Mouse (Mus musculus): ENCODE results near the gene Gm14180. TPM values are rescaled to one million over a fixed set of nuclear protein-coding genes. Genes with fewer than 3 reads are reported as not detected.

Gm14180 gene
- polyA plus RNA-seq, 1 experiment from 2014 or later, result not detected

Other genes starting within 250 kb of the Gm14180 start
- gene Krt23, start 241.2 kb downstream of the Gm14180 start, polyA plus RNA-seq (2016; fragmentation: Nextera tagmentation; extraction: Ambion mirVana), result 0.74 and 0.75 TPM in 2 replicates
- not detected in 2 replicates for gene Krt39, start 213.0 kb downstream of the Gm14180 start, polyA plus RNA-seq (2016; fragmentation: Nextera tagmentation; extraction: Ambion mirVana)
- gene Krt40, start 191.1 kb downstream of the Gm14180 start, polyA plus RNA-seq (2016; fragmentation: Nextera tagmentation; extraction: Ambion mirVana), result not detected in 2 replicates
- not detected in 2 replicates for gene Krtap3-3, start 183.4 kb downstream of the Gm14180 start, polyA plus RNA-seq (2016; fragmentation: Nextera tagmentation; extraction: Ambion mirVana)
- not detected in 2 replicates for gene Krtap3-2, start 177.4 kb downstream of the Gm14180 start, polyA plus RNA-seq (2016; fragmentation: Nextera tagmentation; extraction: Ambion mirVana)
- gene Gm11939, start 174.8 kb downstream of the Gm14180 start, polyA plus RNA-seq (2016; fragmentation: Nextera tagmentation; extraction: Ambion mirVana), result not detected in 2 replicates
- not detected in 2 replicates for gene Krtap3-1, start 167.7 kb downstream of the Gm14180 start, polyA plus RNA-seq (2016; fragmentation: Nextera tagmentation; extraction: Ambion mirVana)
- gene Krtap1-5, start 153.3 kb downstream of the Gm14180 start, polyA plus RNA-seq (2016; fragmentation: Nextera tagmentation; extraction: Ambion mirVana), result not detected in 2 replicates
- not detected in 2 replicates for gene Krtap1-4, start 150.6 kb downstream of the Gm14180 start, polyA plus RNA-seq (2016; fragmentation: Nextera tagmentation; extraction: Ambion mirVana)
- gene Krtap1-3, start 143.0 kb downstream of the Gm14180 start, polyA plus RNA-seq (2016; fragmentation: Nextera tagmentation; extraction: Ambion mirVana), result not detected in 2 replicates
- not detected in 2 replicates for gene Krtap9-3, start 136.2 kb downstream of the Gm14180 start, polyA plus RNA-seq (2016; fragmentation: Nextera tagmentation; extraction: Ambion mirVana)
- gene Gm11938, start 131.0 kb downstream of the Gm14180 start, polyA plus RNA-seq (2016; fragmentation: Nextera tagmentation; extraction: Ambion mirVana), result not detected in 2 replicates
- gene Gm11937, start 124.1 kb downstream of the Gm14180 start, polyA plus RNA-seq (2016; fragmentation: Nextera tagmentation; extraction: Ambion mirVana), result not detected in 2 replicates
- gene Krtap2-4, start 119.4 kb downstream of the Gm14180 start, polyA plus RNA-seq (2016; fragmentation: Nextera tagmentation; extraction: Ambion mirVana), result not detected in 2 replicates
- not detected in 2 replicates for gene Gm11562, start 113.9 kb downstream of the Gm14180 start, polyA plus RNA-seq (2016; fragmentation: Nextera tagmentation; extraction: Ambion mirVana)
- gene Krtap4-1, start 106.1 kb downstream of the Gm14180 start, polyA plus RNA-seq (2016; fragmentation: Nextera tagmentation; extraction: Ambion mirVana), result not detected in 2 replicates
- not detected in 2 replicates for gene Krtap4-2, start 99.2 kb downstream of the Gm14180 start, polyA plus RNA-seq (2016; fragmentation: Nextera tagmentation; extraction: Ambion mirVana)
- gene Krtap4-7, start 90.2 kb downstream of the Gm14180 start, polyA plus RNA-seq (2016; fragmentation: Nextera tagmentation; extraction: Ambion mirVana), result not detected in 2 replicates
- not detected in 2 replicates for gene Gm11555, start 84.1 kb downstream of the Gm14180 start, polyA plus RNA-seq (2016; fragmentation: Nextera tagmentation; extraction: Ambion mirVana)
- not detected in 2 replicates for gene Gm11563, start 75.3 kb downstream of the Gm14180 start, polyA plus RNA-seq (2016; fragmentation: Nextera tagmentation; extraction: Ambion mirVana)
- gene Krtap4-6, start 68.3 kb downstream of the Gm14180 start, polyA plus RNA-seq (2016; fragmentation: Nextera tagmentation; extraction: Ambion mirVana), result not detected in 2 replicates
- not detected in 2 replicates for gene Gm14190, start 43.5 kb downstream of the Gm14180 start, polyA plus RNA-seq (2016; fragmentation: Nextera tagmentation; extraction: Ambion mirVana)
- not detected in 2 replicates for gene Gm11595, start 38.6 kb upstream of the Gm14180 start, polyA plus RNA-seq (2016; fragmentation: Nextera tagmentation; extraction: Ambion mirVana)
- gene Krtap4-8, start 46.4 kb upstream of the Gm14180 start, polyA plus RNA-seq (2016; fragmentation: Nextera tagmentation; extraction: Ambion mirVana), result not detected in 2 replicates
- not detected in 2 replicates for gene Krtap4-9, start 50.9 kb upstream of the Gm14180 start, polyA plus RNA-seq (2016; fragmentation: Nextera tagmentation; extraction: Ambion mirVana)
- not detected in 2 replicates for gene Gm11596, start 59.2 kb upstream of the Gm14180 start, polyA plus RNA-seq (2016; fragmentation: Nextera tagmentation; extraction: Ambion mirVana)
- not detected in 2 replicates for gene Gm11569, start 64.6 kb upstream of the Gm14180 start, polyA plus RNA-seq (2016; fragmentation: Nextera tagmentation; extraction: Ambion mirVana)
- gene Gm11554, start 70.2 kb upstream of the Gm14180 start, polyA plus RNA-seq (2016; fragmentation: Nextera tagmentation; extraction: Ambion mirVana), result not detected in 2 replicates
- gene Krtap4-13, start 75.6 kb upstream of the Gm14180 start, polyA plus RNA-seq (2016; fragmentation: Nextera tagmentation; extraction: Ambion mirVana), result not detected in 2 replicates
- gene Gm11564, start 81.4 kb upstream of the Gm14180 start, polyA plus RNA-seq (2016; fragmentation: Nextera tagmentation; extraction: Ambion mirVana), result not detected in 2 replicates
- not detected in 2 replicates for gene 2300003K06Rik, start 103.8 kb upstream of the Gm14180 start, polyA plus RNA-seq (2016; fragmentation: Nextera tagmentation; extraction: Ambion mirVana)
- gene Krtap4-16, start 117.3 kb upstream of the Gm14180 start, polyA plus RNA-seq (2016; fragmentation: Nextera tagmentation; extraction: Ambion mirVana), result not detected in 2 replicates
- not detected in 2 replicates for gene Gm11568, start 123.6 kb upstream of the Gm14180 start, polyA plus RNA-seq (2016; fragmentation: Nextera tagmentation; extraction: Ambion mirVana)
- not detected in 2 replicates for gene Gm11559, start 130.2 kb upstream of the Gm14180 start, polyA plus RNA-seq (2016; fragmentation: Nextera tagmentation; extraction: Ambion mirVana)
- not detected in 2 replicates for gene Krtap9-1, start 139.1 kb upstream of the Gm14180 start, polyA plus RNA-seq (2016; fragmentation: Nextera tagmentation; extraction: Ambion mirVana)
- gene Gm11567, start 144.9 kb upstream of the Gm14180 start, polyA plus RNA-seq (2016; fragmentation: Nextera tagmentation; extraction: Ambion mirVana), result not detected in 2 replicates
- gene Krtap31-1, start 173.6 kb upstream of the Gm14180 start, polyA plus RNA-seq (2016; fragmentation: Nextera tagmentation; extraction: Ambion mirVana), result not detected in 2 replicates
- not detected in 2 replicates for gene Gm11565, start 180.5 kb upstream of the Gm14180 start, polyA plus RNA-seq (2016; fragmentation: Nextera tagmentation; extraction: Ambion mirVana)
- gene Krtap31-2, start 202.0 kb upstream of the Gm14180 start, polyA plus RNA-seq (2016; fragmentation: Nextera tagmentation; extraction: Ambion mirVana), result not detected in 2 replicates
- not detected in 2 replicates for gene Krtap9-5, start 214.2 kb upstream of the Gm14180 start, polyA plus RNA-seq (2016; fragmentation: Nextera tagmentation; extraction: Ambion mirVana)
- not detected in 2 replicates for gene Krtap29-1, start 244.8 kb upstream of the Gm14180 start, polyA plus RNA-seq (2016; fragmentation: Nextera tagmentation; extraction: Ambion mirVana)